Comparison of ENCODE assay signal across 25 mouse cellular contexts in the genomic region with DNA sequence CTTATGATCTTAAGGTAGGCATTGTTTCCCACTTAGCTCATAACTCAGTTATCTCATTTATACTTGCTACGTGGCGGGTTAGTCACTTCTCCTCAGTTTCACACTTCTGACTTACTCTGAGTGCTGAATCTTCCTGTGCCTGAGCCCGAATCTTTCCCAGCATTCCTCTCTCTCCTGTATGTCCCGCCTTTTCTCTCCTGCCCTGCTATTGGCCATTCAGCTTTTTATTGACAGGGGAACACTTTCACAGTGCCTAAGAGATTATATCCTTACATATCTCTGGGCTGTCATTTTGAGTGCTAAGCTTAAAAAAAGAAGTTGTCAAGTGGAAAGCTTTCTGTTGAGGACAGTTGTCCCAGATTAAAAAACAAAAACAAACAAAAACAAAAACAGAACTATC. TPM values are rescaled to one million over a fixed set of nuclear protein-coding genes. Genes with fewer than 3 reads are reported as not detected.
DNase-seq lines count a peak whose midpoint lies in the region; ATAC-seq and TF ChIP-seq lines count a peak whose summit lies in the region.
"Had no signal": no experiment of that assay in that cellular context is flagged by ENCODE, and none has a peak within 500 bp of the region (broad histone marks: within the 10 kb centered on the region; RNA-seq: fewer than 3 reads in every experiment).

No protein-coding gene starts in this region.

- no peaks in the 10 kb centered on the region for H3K4me1 ChIP-seq in MEL (ENCODE audit: control insufficient read depth in 1 of 2, insufficient read depth in 2 of 2, low read length in 2 of 2)
- H3K4me1 ChIP-seq: embryonic facial prominence, embryonic 12.5 days; hindbrain, embryonic 15.5 days had no signal

- H3K36me3 ChIP-seq in MEL (ENCODE audit: control insufficient read depth in 1 of 2, insufficient read depth in 2 of 2, low read length in 2 of 2): no peaks in the 10 kb centered on the region
- H3K36me3 ChIP-seq: embryonic facial prominence, embryonic 12.5 days; embryonic facial prominence, embryonic 15.5 days; forebrain, embryonic 12.5 days; forebrain, embryonic 15.5 days; hindbrain, embryonic 12.5 days; hindbrain, embryonic 15.5 days; intestine, embryonic 15.5 days had no signal

- no peak overlapping the region for H3K4me3 ChIP-seq in MEL (ENCODE audit: control insufficient read depth in 1 of 2, insufficient read depth in 1 of 2, low read depth in 2 of 2, low read length in 2 of 2)
- H3K4me3 ChIP-seq: embryonic facial prominence, embryonic 12.5 days; embryonic facial prominence, embryonic 15.5 days; forebrain, embryonic 12.5 days; forebrain, embryonic 15.5 days; heart, adult 2 months; hindbrain, embryonic 12.5 days; hindbrain, embryonic 15.5 days; intestine, embryonic 15.5 days had no signal

- no peak for TF ChIP-seq CTCF in MEL (IDR thresholded peaks at IDR 0.05 in 2 of 3, conservative IDR thresholded peaks at IDR 0.05 in 1 of 3; ENCODE audit: control insufficient read depth in 1 of 3, insufficient read depth in 1 of 3, low read depth in 2 of 3, low read length in 3 of 3, poor library complexity in 1 of 3, severe bottlenecking in 1 of 3)

- TF ChIP-seq RAD21 in MEL (IDR thresholded peaks at IDR 0.05; ENCODE audit: low read depth, low read length): no peak

- TF ChIP-seq EP300 in MEL (IDR thresholded peaks at IDR 0.05; ENCODE audit: low read depth in 1 of 2, low read length in 2 of 2): no peak

- H3K27me3 ChIP-seq in MEL (ENCODE audit: control insufficient read depth in 1 of 2, insufficient read depth in 2 of 2, low read length in 2 of 2): no peaks in the 10 kb centered on the region
- H3K27me3 ChIP-seq: embryonic facial prominence, embryonic 12.5 days; embryonic facial prominence, embryonic 15.5 days; forebrain, embryonic 12.5 days; forebrain, embryonic 15.5 days; hindbrain, embryonic 12.5 days; hindbrain, embryonic 15.5 days; intestine, embryonic 15.5 days; Patski had no signal

- intact Hi-C loops in left cerebral cortex, postnatal 36 days (cut with DNase I): no loop called here

- ATAC-seq in erythroid progenitor cell, adult 5-6 weeks (replicated peaks; ENCODE audit: low FRiP score, poor library complexity, severe bottlenecking): no peak
- ATAC-seq: activated CD4-positive, CD25-positive, alpha-beta regulatory T cell, adult 4 months; forebrain, embryonic 15.5 days; intestine, embryonic 15.5 days; Patski had no signal

- no peak overlapping the region for H3K27ac ChIP-seq in MEL (ENCODE audit: control insufficient read depth, low read depth, low read length)
- H3K27ac ChIP-seq: embryonic facial prominence, embryonic 12.5 days; embryonic facial prominence, embryonic 15.5 days; forebrain, embryonic 12.5 days; forebrain, embryonic 15.5 days; heart, adult 2 months; hindbrain, embryonic 12.5 days; hindbrain, embryonic 15.5 days; intestine, embryonic 15.5 days had no signal

- no peak for TF ChIP-seq POLR2A in MEL (IDR thresholded peaks at IDR 0.05; ENCODE audit: control insufficient read depth in 1 of 2, insufficient read depth in 1 of 2, low read depth in 1 of 2, low read length in 2 of 2, poor library complexity in 1 of 2)

- H3K9ac ChIP-seq in MEL (ENCODE audit: control insufficient read depth, low read depth, low read length, poor library complexity, severe bottlenecking): no peak overlapping the region
- H3K9ac ChIP-seq: embryonic facial prominence, embryonic 12.5 days; embryonic facial prominence, embryonic 15.5 days; forebrain, embryonic 12.5 days; forebrain, embryonic 15.5 days; hindbrain, embryonic 12.5 days; hindbrain, embryonic 15.5 days; intestine, embryonic 15.5 days had no signal

- no peaks in the 10 kb centered on the region for H3K9me3 ChIP-seq in MEL (replicated peaks; ENCODE audit: insufficient read depth, low read length)
- H3K9me3 ChIP-seq: embryonic facial prominence, embryonic 12.5 days; embryonic facial prominence, embryonic 15.5 days; forebrain, embryonic 12.5 days; forebrain, embryonic 15.5 days; hindbrain, embryonic 12.5 days; hindbrain, embryonic 15.5 days; intestine, embryonic 15.5 days had no signal

- no peaks in the 10 kb centered on the region for H3K79me2 ChIP-seq in MEL (ENCODE audit: control insufficient read depth, insufficient read depth, low read length, poor library complexity)

- peak; percentile 58 for DNase-seq in 3134 (ENCODE audit: extremely low read depth, insufficient read length, low spot score)
- DNase-seq in 416B (ENCODE audit: low read depth): peak; percentile 17
- peak; percentile 11 for DNase-seq in MEL (ENCODE audit: low read depth, low spot score)
- no peak for DNase-seq in left cerebral cortex, postnatal 36 days (ENCODE audit: low spot score in 2 of 2)
- DNase-seq in layer of hippocampus, postnatal 14 days (ENCODE audit: low spot score in 2 of 2): no peak
- DNase-seq: adrenal gland, adult 8-10 months; adrenal gland, postnatal 36 days; B cell, adult 2 months; cerebellum, adult 18-20 months; cerebellum, adult 9-10 months; cerebellum, postnatal 14 days; gastrocnemius, postnatal 25 days; heart, adult 2 months; kidney, adult 11 months; kidney, adult 8-10 months had no signal

TF ChIP-seq in MEL, 35 proteins besides CTCF, POLR2A, EP300 and RAD21:
- TF ChIP-seq USF1 (IDR thresholded peaks at IDR 0.05; ENCODE audit: low read depth, low read length) (no peak), USF2 (IDR thresholded peaks at IDR 0.05; ENCODE audit: borderline replicate concordance in 1 of 2, insufficient read depth in 1 of 2, low read depth in 1 of 2, low read length in 2 of 2) (no peak), GATA1 (IDR thresholded peaks at IDR 0.05; ENCODE audit: low read depth, low read length) (no peak), BHLHE40 (IDR thresholded peaks at IDR 0.05; ENCODE audit: borderline replicate concordance, low read depth, low read length) (no peak), ZMIZ1 (IDR thresholded peaks at IDR 0.05; ENCODE audit: low read depth, low read length) (no peak), TBP (IDR thresholded peaks at IDR 0.05; ENCODE audit: low read depth, low read length) (no peak), MXI1 (IDR thresholded peaks at IDR 0.05; ENCODE audit: low read depth, low read length) (no peak), HCFC1 (IDR thresholded peaks at IDR 0.05; ENCODE audit: low read depth, low read length) (no peak), E2F4 (IDR thresholded peaks at IDR 0.05; ENCODE audit: borderline replicate concordance, low read depth, low read length) (no peak), MAX (IDR thresholded peaks at IDR 0.05; ENCODE audit: low read length) (no peak), POLR2AphosphoS2 (IDR thresholded peaks at IDR 0.05; ENCODE audit: low read length) (no peak), ETS1 (IDR thresholded peaks at IDR 0.05; ENCODE audit: low read depth, low read length) (no peak), SIN3A (IDR thresholded peaks at IDR 0.05; ENCODE audit: low read length) (no peak), TCF12 (IDR thresholded peaks at IDR 0.05; ENCODE audit: low read depth, low read length) (no peak), MYB (IDR thresholded peaks at IDR 0.05; ENCODE audit: low read depth, low read length) (no peak)

RNA-seq across cellular contexts. Expression of gene Raph1, which starts 57.3 kb away (rescaled TPM):
- total RNA-seq in MEL (2012; rRNA removed): 0.33 and 0.42 TPM in 2 replicates
- under 1 TPM in 1 of 2 experiments, not detected in 1; 0.67 TPM for polyA plus RNA-seq in MEL (2012; ENCODE audit: insufficient read depth in 1 of 2, insufficient read length in 2 of 2, low read depth in 1 of 2, low replicate concordance in 2 of 2, missing spikeins in 1 of 2)
- total RNA-seq in left cerebral cortex, postnatal 36 days (2021): 10 to 100 TPM; 68.4 to 83.6 TPM
- total RNA-seq in erythroid progenitor cell, adult 5-6 weeks (2015; ENCODE audit: low replicate concordance): 0.36 and 4.2 TPM in 2 replicates
- 0.91 and 1.2 TPM in 2 replicates for total RNA-seq in erythroid progenitor cell, adult 5-6 weeks (2017; ENCODE audit: low replicate concordance)
- total RNA-seq in layer of hippocampus, postnatal 14 days (2021): 10 to 100 TPM; 80.2 to 82.9 TPM

Comparison
In these comparisons a context has a peak if more than half of its experiments do, and no peak if none do; other contexts are left out.
1. DNase-seq: peak in 3134 (single experiment), 416B (single experiment) and MEL (single experiment); none in left cerebral cortex, postnatal 36 days (0 of 2) and layer of hippocampus, postnatal 14 days (0 of 2).
2. RNA of gene Raph1, which starts 57.3 kb away (total RNA-seq): 68.4 to 83.6 TPM in left cerebral cortex, postnatal 36 days and 80.2 to 82.9 TPM in layer of hippocampus, postnatal 14 days; 0.36 to 4.2 TPM in erythroid progenitor cell, adult 5-6 weeks and 0.33 to 0.42 TPM in MEL; every median in the first group is over 10 times any median in the second.